Mouse (Mus musculus) inflammation-experienced regulatory T-cells, adult 6 months (primary cell): ENCODE measurements around the gene Ccnb1. TPM values are rescaled to one million over a fixed set of nuclear protein-coding genes. Genes with fewer than 3 reads are reported as not detected.
"Not testable (repeated sequence)": the region's sequence is repeated elsewhere in the genome, so short reads cannot be mapped to it uniquely, and the experiment has no call there.

Source experiments
- ATAC-seq: one replicate; pipeline ENCODE4 v1.8.0; 2017
- polyA plus RNA-seq, 3 experiments: library from polyadenylated mRNA; unstranded; fragments of 100-300 nt; shearing (Covaris generic); gene quantifications; one replicate each; pipeline ENCODE4 v1.2.1; 2017

Ccnb1 gene
- polyA plus RNA-seq: 100 to 1,000 TPM in 1 of 3 experiments, 10 to 100 TPM in 2; 10.2 to 168 (median 20.0) TPM

- peak; percentile 95 for ATAC-seq
Observed at GRCm38 (mm10) chr13:100786414-100786867, at the start of gene Ccnb1. Ccnb1 (minus strand) TSS chr13:100786570.

- ATAC-seq: no peak
Observed at GRCm38 (mm10) chr13:100834777-100835176, 48.4 kb upstream of the Ccnb1 start.

- ATAC-seq: no peak
Observed at GRCm38 (mm10) chr13:100833640-100834002, 47.3 kb upstream of the Ccnb1 start.

- peak; percentile 96 for ATAC-seq
Observed at GRCm38 (mm10) chr13:100832741-100833639, 46.6 kb upstream of the Ccnb1 start, which contains the start of gene Slc30a5. Slc30a5 (minus strand) TSS chr13:100833427.

- no peak for ATAC-seq
Observed at GRCm38 (mm10) chr13:100832188-100832587, 45.8 kb upstream of the Ccnb1 start.

GRCm38 (mm10) chr13:100831123-100831522 lies 44.8 kb upstream of the Ccnb1 start:
- no peak for ATAC-seq

GRCm38 (mm10) chr13:100825627-100826410 lies 39.4 kb upstream of the Ccnb1 start:
- no peak for ATAC-seq

GRCm38 (mm10) chr13:100824916-100825315 lies 38.5 kb upstream of the Ccnb1 start:
- ATAC-seq: no peak

GRCm38 (mm10) chr13:100824306-100824705 lies 37.9 kb upstream of the Ccnb1 start:
- no peak for ATAC-seq

GRCm38 (mm10) chr13:100823863-100824262 lies 37.5 kb upstream of the Ccnb1 start:
- no peak for ATAC-seq

GRCm38 (mm10) chr13:100814451-100814850 lies 28.1 kb upstream of the Ccnb1 start:
- ATAC-seq: no peak

GRCm38 (mm10) chr13:100805776-100806175 lies 19.4 kb upstream of the Ccnb1 start:
- no peak for ATAC-seq

GRCm38 (mm10) chr13:100797171-100797570 lies 10.8 kb upstream of the Ccnb1 start:
- no peak for ATAC-seq

- ATAC-seq: no peak
Observed at GRCm38 (mm10) chr13:100789083-100789482, 2.7 kb upstream of the Ccnb1 start.

- not testable (repeated sequence) for ATAC-seq
Observed at GRCm38 (mm10) chr13:100788057-100788456, 1.7 kb upstream of the Ccnb1 start.

- no peak for ATAC-seq
Observed at GRCm38 (mm10) chr13:100787316-100788010, 1.1 kb upstream of the Ccnb1 start.

- ATAC-seq: peak; percentile 21
Observed at GRCm38 (mm10) chr13:100785806-100786413, 460 bp downstream of the Ccnb1 start.

GRCm38 (mm10) chr13:100777491-100777890 lies 8.9 kb downstream of the Ccnb1 start:
- no peak for ATAC-seq

- ATAC-seq: no peak
Observed at GRCm38 (mm10) chr13:100776710-100777109, 9.7 kb downstream of the Ccnb1 start.

- ATAC-seq: no peak
Observed at GRCm38 (mm10) chr13:100776056-100776419, 10.3 kb downstream of the Ccnb1 start.

GRCm38 (mm10) chr13:100775252-100776055 lies 10.9 kb downstream of the Ccnb1 start, which contains the start of gene Cenph:
Cenph (minus strand) TSS chr13:100775899.
- ATAC-seq: peak; percentile 100
